Mouse (Mus musculus) thymus, adult 2 months (tissue): ENCODE data around the gene Slc5a9. TPM values are rescaled to one million over a fixed set of nuclear protein-coding genes. Genes with fewer than 3 reads are reported as not detected.

Experiments used
- DNase-seq: peaks from one replicate; pipeline ENCODE4 v3.0.0; 2021
- H3K27ac ChIP-seq: fragments of 200-500 bp; 2 replicates; pipeline ENCODE4 v1.5.1; 2012; ENCODE audit warnings: low read length, control low read depth; ENCODE audit not compliant: control insufficient read depth, insufficient read depth
- H3K27me3 ChIP-seq: fragments of 200-500 bp; 2 replicates; pipeline ENCODE4 v1.6.1; 2012; ENCODE audit warnings: mild to moderate bottlenecking, low read length, moderate library complexity, mixed read lengths; ENCODE audit not compliant: control insufficient read depth, insufficient read depth
- H3K36me3 ChIP-seq: fragments of 200-500 bp; 2 replicates; pipeline ENCODE4 v1.6.1; 2012; ENCODE audit warnings: mild to moderate bottlenecking, low read length, moderate library complexity; ENCODE audit not compliant: control insufficient read depth, insufficient read depth
- H3K4me1 ChIP-seq: fragments of 200-500 bp; replicated peaks from 2 replicates; pipeline ENCODE4 v1.6.1; 2012; ENCODE audit warnings: low read length; ENCODE audit not compliant: control insufficient read depth, insufficient read depth
- H3K4me3 ChIP-seq: fragments of 200-500 bp; 2 replicates; pipeline ENCODE4 v1.5.1; 2012; ENCODE audit warnings: mild to moderate bottlenecking, low read length, control low read depth, moderate library complexity; ENCODE audit not compliant: control insufficient read depth, insufficient read depth
- CTCF ChIP-seq: fragments of 200-500 bp; IDR thresholded peaks from 2 replicates; pipeline ENCODE4 v1.5.1; 2012; ENCODE audit warnings: mild to moderate bottlenecking, control low read depth, low read length, moderate library complexity, borderline replicate concordance; ENCODE audit not compliant: control insufficient read depth, poor library complexity, insufficient read depth; ENCODE audit errors: extremely low read depth
- POLR2A ChIP-seq: fragments of 200-500 bp; IDR thresholded peaks from 2 replicates; pipeline ENCODE4 v1.6.1; 2012; ENCODE audit warnings: mild to moderate bottlenecking, low read length, control low read depth, moderate library complexity; ENCODE audit not compliant: control insufficient read depth, poor library complexity, insufficient read depth; ENCODE audit errors: extremely low read depth
- WGBS: fragments of 180-500 bp; shearing (Covaris S2); methylation state at CpG from one replicate; pipeline ENCODE4 v1.1.7; 2018; 5-methylcytosine and 5-hydroxymethylcytosine counted together
- polyA plus RNA-seq: library from polyadenylated mRNA; depleted of rRNA; stranded (reverse); fragments of >200 nt; gene quantifications from 2 replicates; pipeline ENCODE4 v1.2.3, GENCODE M21; 2012; rRNA removed

Slc5a9 gene
- polyA plus RNA-seq, 1 experiment, result 104 TPM

GRCm38 (mm10) chr4:111866701-111867100 lies 36.0 kb downstream of the Slc5a9 start:
- no peak for TF ChIP-seq POLR2A
- no peak for TF ChIP-seq CTCF
- Histone ChIP-seq H3K27ac (no peak overlapping the region), H3K36me3 (no peaks in the 10 kb centered on the region), H3K4me3 (no peak overlapping the region), H3K4me1 (no peaks in the 10 kb centered on the region), H3K27me3 (no peaks in the 10 kb centered on the region)
- DNase-seq, result no peak
- WGBS, result 92% methylated on average over 5 of the region's 5 CpGs

GRCm38 (mm10) chr4:111852626-111853025 lies 50.1 kb downstream of the Slc5a9 start:
- Histone ChIP-seq H3K27me3 (no peaks in the 10 kb centered on the region), H3K36me3 (no peaks in the 10 kb centered on the region), H3K4me1 (no peaks in the 10 kb centered on the region), H3K27ac (no peak overlapping the region), H3K4me3 (no peak overlapping the region)
- no peak for DNase-seq
- TF ChIP-seq POLR2A (no peak), CTCF (no peak)

- Histone ChIP-seq H3K4me3 (no peak overlapping the region), H3K27me3 (no peaks in the 10 kb centered on the region), H3K36me3 (no peaks in the 10 kb centered on the region), H3K27ac (no peak overlapping the region), H3K4me1 (no peaks in the 10 kb centered on the region)
- DNase-seq, result no peak
- 99% methylated on average over 6 of the region's 6 CpGs for WGBS
- TF ChIP-seq POLR2A (no peak), CTCF (no peak)
Observed at GRCm38 (mm10) chr4:111838882-111839281, 63.8 kb downstream of the Slc5a9 start.

Other genes with a start within 250 kb of the Slc5a9 start
- gene Spata6, start 182.9 kb downstream of the Slc5a9 start, polyA plus RNA-seq, result 50.4 and 94.3 TPM in 2 replicates
- 0.92 and 2.1 TPM in 2 replicates for gene Skint8, start 16.5 kb upstream of the Slc5a9 start, polyA plus RNA-seq
- 2.7 and 3.8 TPM in 2 replicates for gene Skint7, start 70.0 kb upstream of the Slc5a9 start, polyA plus RNA-seq
- 1.6 and 1.8 TPM in 2 replicates for gene Skint1, start 103.4 kb upstream of the Slc5a9 start, polyA plus RNA-seq
- 0.43 and 0.70 TPM in 2 replicates for gene Skint4, start 169.1 kb upstream of the Slc5a9 start, polyA plus RNA-seq